Mouse (Mus musculus): ENCODE results near the gene Mypn.

GRCm38 (mm10) chr10:63203002-63203401 lies 750 bp downstream of the Mypn start:
- TF ChIP-seq CEBPB (IDR thresholded peaks at IDR 0.05; ENCODE audit: insufficient read depth, poor library complexity, severe bottlenecking) (no peak), POLR2A (IDR thresholded peaks at IDR 0.05; ENCODE audit: insufficient read length, low read depth) (no peak), SRF (IDR thresholded peaks at IDR 0.05; ENCODE audit: control insufficient read depth, insufficient read length, low read depth) (no peak), USF1 (IDR thresholded peaks at IDR 0.05; ENCODE audit: low read depth) (no peak), POLR2AphosphoS2 (IDR thresholded peaks at IDR 0.05; ENCODE audit: insufficient read length, low read depth) (no peak), E2F4 (IDR thresholded peaks at IDR 0.05; ENCODE audit: insufficient read depth) (no peak), MYOD1 (IDR thresholded peaks at IDR 0.05; ENCODE audit: control insufficient read depth in 1 of 3, insufficient read length in 2 of 3, low read depth in 2 of 3) (peak; percentile 88 to 92 (median 91)), MAX (IDR thresholded peaks at IDR 0.05; ENCODE audit: low read depth) (no peak), TCF3 (IDR thresholded peaks at IDR 0.05; ENCODE audit: insufficient read length, low read depth) (peak; percentile 35), TCF12 (IDR thresholded peaks at IDR 0.05; ENCODE audit: insufficient read depth, poor library complexity, severe bottlenecking) (peak; percentile 72), MYOG (IDR thresholded peaks at IDR 0.05; ENCODE audit: control insufficient read depth in 1 of 3, insufficient read depth in 1 of 3, insufficient read length in 2 of 3, low read depth in 2 of 3) (peak in 2 of 3 experiments; percentile 76 to 99), REST (IDR thresholded peaks at IDR 0.05; ENCODE audit: insufficient read depth, insufficient read length) (no peak)

All from myocyte (in vitro differentiated cells).